Mouse (Mus musculus) hindbrain, embryonic 10.5 days (tissue): ENCODE measurements around the gene Myh3. TPM values are rescaled to one million over a fixed set of nuclear protein-coding genes. Genes with fewer than 3 reads are reported as not detected.

Experiments used
- DNase-seq: peaks from one replicate; pipeline ENCODE4 v3.0.0-alpha.2; 2017; ENCODE audit warnings: low spot score
- H3K27ac ChIP-seq: fragments of 300-500 bp; sonication (generic); 2 replicates; pipeline ENCODE4 v1.5.1; 2016; ENCODE audit warnings: mild to moderate bottlenecking, moderate library complexity
- H3K27me3 ChIP-seq: fragments of 300-500 bp; sonication (generic); 2 replicates; pipeline ENCODE4 v1.6.1; 2016; ENCODE audit warnings: mild to moderate bottlenecking; ENCODE audit not compliant: poor library complexity, insufficient read depth, severe bottlenecking
- H3K36me3 ChIP-seq: fragments of 300-500 bp; sonication (generic); 2 replicates; pipeline ENCODE4 v1.6.1; 2016; ENCODE audit warnings: mild to moderate bottlenecking, moderate library complexity
- H3K4me1 ChIP-seq: fragments of 300-500 bp; sonication (generic); replicated peaks from 2 replicates; pipeline ENCODE4 v1.6.1; 2016; ENCODE audit warnings: mild to moderate bottlenecking
- H3K4me3 ChIP-seq: fragments of 300-500 bp; sonication (generic); 2 replicates; pipeline ENCODE4 v1.5.1; 2016; ENCODE audit warnings: mild to moderate bottlenecking, moderate library complexity
- H3K9me3 ChIP-seq: fragments of 300-500 bp; sonication (generic); 2 replicates; pipeline ENCODE4 v1.6.1; 2016; ENCODE audit warnings: mild to moderate bottlenecking, moderate library complexity
- WGBS: fragments of 180-500 bp; shearing (Covaris S2); methylation state at CpG from one replicate; pipeline ENCODE4 v1.1.7; 2016; 5-methylcytosine and 5-hydroxymethylcytosine counted together
- polyA plus RNA-seq: library from polyadenylated mRNA; unstranded; fragments of >200 nt; fragmentation: Nextera tagmentation; extraction: Ambion mirVana; gene quantifications from 2 replicates; pipeline ENCODE4 v1.2.1, GENCODE M21; 2016

The Myh3 gene
- polyA plus RNA-seq, 1 experiment from 2014 or later: 0.69 TPM

GRCm38 (mm10) chr11:67143065-67143464, 65.0 kb downstream of the Myh3 start:
- 0 out of 2 replicates have a peak, but pooled peaks cover 7% of the 10 kb centered on the region for H3K4me1 ChIP-seq
- WGBS: 84% methylated on average over 5 of the region's 5 CpGs

GRCm38 (mm10) chr11:67143863-67144498, 65.9 kb downstream of the Myh3 start:
- WGBS: 90% methylated on average over 4 of the region's 4 CpGs

More at GRCm38 (mm10) chr11:67143065-67143464, 65.0 kb downstream of the Myh3 start:
- no peak for DNase-seq
- no peak overlapping the region for H3K4me3 ChIP-seq
- no peaks in the 10 kb centered on the region for H3K9me3 ChIP-seq
- H3K27ac ChIP-seq: no peak overlapping the region
- H3K36me3 ChIP-seq: no peaks in the 10 kb centered on the region
- no peaks in the 10 kb centered on the region for H3K27me3 ChIP-seq

DNA sequence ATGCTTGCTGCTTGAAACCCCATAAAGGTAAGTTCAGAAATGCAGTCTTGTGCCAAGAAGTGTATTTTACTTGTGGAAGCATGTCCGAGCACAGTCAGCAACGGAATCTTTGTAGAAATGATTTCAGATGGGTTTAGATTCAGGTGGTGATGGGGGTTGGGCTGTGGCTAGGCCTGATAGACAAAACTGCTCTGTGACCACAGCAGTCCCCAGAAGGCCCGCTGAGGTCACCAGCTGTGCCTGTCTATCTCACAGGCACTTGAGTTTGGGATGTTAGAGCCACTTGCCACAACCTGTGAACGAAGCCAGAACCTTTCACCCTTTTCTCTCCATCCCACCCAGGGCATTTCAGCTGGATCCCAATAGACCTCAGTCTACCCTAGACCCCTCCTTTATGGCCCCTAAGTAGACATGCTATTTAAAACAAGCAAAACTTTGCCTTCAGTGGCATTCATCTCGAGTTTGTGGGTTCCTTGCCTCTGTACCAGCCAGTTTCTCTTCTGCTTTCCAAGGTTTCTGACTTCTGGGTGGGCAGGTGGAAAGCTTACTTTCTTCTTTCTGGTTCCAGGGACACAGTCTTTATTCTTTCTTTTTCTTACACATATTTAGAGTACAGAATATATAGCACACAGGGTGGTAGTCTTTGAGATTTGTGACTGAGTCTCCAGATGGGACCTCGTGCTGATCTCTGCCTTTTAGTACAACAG, 66.6 kb downstream of the Myh3 start:
- Histone ChIP-seq H3K36me3 (no peaks in the 10 kb centered on the region), H3K27me3 (no peaks in the 10 kb centered on the region), H3K27ac (no peak overlapping the region), H3K9me3 (no peaks in the 10 kb centered on the region), H3K4me1 (0 out of 2 replicates have a peak, but pooled peaks cover 7% of the 10 kb centered on the region), H3K4me3 (no peak overlapping the region)
- no peak for DNase-seq
- 66% methylated on average over 6 of the region's 6 CpGs for WGBS

More at GRCm38 (mm10) chr11:67143863-67144498, 65.9 kb downstream of the Myh3 start:
- Histone ChIP-seq H3K27me3 (no peaks in the 10 kb centered on the region), H3K9me3 (no peaks in the 10 kb centered on the region), H3K36me3 (no peaks in the 10 kb centered on the region), H3K4me3 (no peak overlapping the region), H3K27ac (no peak overlapping the region), H3K4me1 (0 out of 2 replicates have a peak, but pooled peaks cover 7% of the 10 kb centered on the region)
- no peak for DNase-seq

DNA sequence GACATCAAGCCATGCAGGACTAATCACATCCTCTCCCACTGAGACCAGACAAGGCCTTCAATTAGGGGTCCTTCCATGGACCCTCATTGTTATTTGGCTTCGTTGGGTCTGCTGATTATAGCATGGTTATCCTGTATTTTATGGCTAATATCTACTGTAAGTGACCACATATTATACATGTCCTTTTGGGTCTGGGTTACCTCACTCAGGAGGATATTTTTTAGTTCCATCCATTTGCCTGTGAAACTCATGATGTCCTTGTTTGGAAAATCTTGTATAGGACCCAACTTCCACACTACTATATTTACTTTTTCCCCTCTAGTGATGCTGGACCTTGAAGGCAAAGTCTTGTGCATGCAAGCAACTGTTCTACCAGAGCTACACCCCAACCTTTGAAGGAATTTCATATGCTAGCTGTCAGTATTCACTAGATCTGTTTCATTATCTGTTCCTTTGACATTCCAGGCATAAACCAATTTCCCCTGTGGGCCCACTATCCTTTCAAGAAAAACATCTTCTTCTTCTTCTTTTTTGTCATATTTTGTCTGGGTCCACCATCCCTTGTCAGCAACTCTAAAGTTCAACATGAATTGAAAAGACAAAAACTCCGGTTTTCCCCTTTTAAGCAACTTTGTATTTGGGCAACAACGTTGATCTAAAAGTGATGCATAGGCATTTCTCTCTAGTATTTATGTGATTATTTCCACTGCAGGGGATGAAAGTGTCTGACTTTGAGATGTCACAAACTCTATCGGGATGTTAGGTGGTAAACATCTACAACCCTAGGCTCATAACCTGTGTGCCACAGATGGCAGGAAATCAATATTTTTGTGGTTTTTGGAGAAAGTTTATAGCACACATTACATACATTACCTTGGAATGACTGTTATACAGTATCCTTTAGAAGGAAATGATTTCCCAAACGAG, 67.6 kb downstream of the Myh3 start:
- H3K27me3 ChIP-seq: no peaks in the 10 kb centered on the region
- H3K9me3 ChIP-seq: no peaks in the 10 kb centered on the region
- H3K27ac ChIP-seq: no peak overlapping the region
- H3K36me3 ChIP-seq: no peaks in the 10 kb centered on the region
- H3K4me3 ChIP-seq: no peak overlapping the region
- H3K4me1 ChIP-seq: 0 out of 2 replicates have a peak, but pooled peaks cover 7% of the 10 kb centered on the region
- 89% methylated on average over 5 of the region's 5 CpGs for WGBS
- DNase-seq: no peak

GRCm38 (mm10) chr11:67146409-67147282, 68.5 kb downstream of the Myh3 start:
- H3K9me3 ChIP-seq: no peaks in the 10 kb centered on the region
- 91% methylated on average over 4 of the region's 4 CpGs for WGBS
- H3K36me3 ChIP-seq: no peaks in the 10 kb centered on the region
- H3K27me3 ChIP-seq: no peaks in the 10 kb centered on the region
- H3K4me1 ChIP-seq: 0 out of 2 replicates have a peak, but pooled peaks cover 6% of the 10 kb centered on the region
- no peak overlapping the region for H3K27ac ChIP-seq
- no peak overlapping the region for H3K4me3 ChIP-seq
- DNase-seq: no peak

GRCm38 (mm10) chr11:67147283-67147921, 69.3 kb downstream of the Myh3 start:
- WGBS: 93% methylated on average over 12 of the region's 12 CpGs
- no peaks in the 10 kb centered on the region for H3K27me3 ChIP-seq
- no peak for DNase-seq
- H3K4me1 ChIP-seq: no peaks in the 10 kb centered on the region
- H3K9me3 ChIP-seq: no peaks in the 10 kb centered on the region
- H3K36me3 ChIP-seq: no peaks in the 10 kb centered on the region
- H3K4me3 ChIP-seq: no peak overlapping the region
- no peak overlapping the region for H3K27ac ChIP-seq

DNA sequence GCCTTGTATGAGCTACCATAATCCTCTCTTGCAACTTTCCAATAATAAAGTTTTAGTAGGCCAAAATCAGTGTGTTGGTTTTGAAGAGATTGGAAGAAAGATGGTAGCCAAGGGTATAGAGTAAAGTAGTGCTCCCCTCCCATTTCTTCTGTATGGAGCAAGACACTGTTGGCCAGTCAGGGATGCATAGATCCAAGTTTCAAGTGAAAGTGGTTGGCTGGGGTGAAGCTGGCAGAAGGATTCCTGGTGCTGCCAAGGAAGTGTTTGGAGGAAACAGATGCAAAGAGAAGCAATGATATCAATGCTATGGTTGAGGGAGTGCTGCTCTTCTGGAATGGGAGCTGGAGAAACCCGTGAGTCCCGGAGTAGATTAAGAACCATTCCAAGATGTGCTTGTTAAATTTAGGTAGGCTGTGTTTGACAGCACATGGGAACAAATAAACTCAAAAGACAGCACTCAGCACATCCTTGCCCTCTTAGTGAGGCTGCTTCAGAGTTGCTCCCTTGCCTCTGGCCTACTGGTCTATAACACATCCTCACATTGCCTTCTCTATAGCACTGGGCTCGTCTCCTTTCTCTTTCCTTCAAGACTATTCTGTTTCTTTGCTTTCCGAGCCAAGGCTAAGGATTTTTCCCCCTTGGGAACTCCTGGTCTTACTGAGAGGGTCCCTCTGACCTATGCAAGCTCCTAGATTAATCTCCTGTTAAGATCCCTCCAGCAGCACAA, 70.3 kb downstream of the Myh3 start:
- H3K27me3 ChIP-seq: no peaks in the 10 kb centered on the region
- no peaks in the 10 kb centered on the region for H3K9me3 ChIP-seq
- no peak overlapping the region for H3K4me3 ChIP-seq
- no peak overlapping the region for H3K27ac ChIP-seq
- no peaks in the 10 kb centered on the region for H3K36me3 ChIP-seq
- H3K4me1 ChIP-seq: peaks cover 4% of the 10 kb centered on the region
- WGBS: 80% methylated on average over 4 of the region's 4 CpGs
- DNase-seq: no peak

DNA sequence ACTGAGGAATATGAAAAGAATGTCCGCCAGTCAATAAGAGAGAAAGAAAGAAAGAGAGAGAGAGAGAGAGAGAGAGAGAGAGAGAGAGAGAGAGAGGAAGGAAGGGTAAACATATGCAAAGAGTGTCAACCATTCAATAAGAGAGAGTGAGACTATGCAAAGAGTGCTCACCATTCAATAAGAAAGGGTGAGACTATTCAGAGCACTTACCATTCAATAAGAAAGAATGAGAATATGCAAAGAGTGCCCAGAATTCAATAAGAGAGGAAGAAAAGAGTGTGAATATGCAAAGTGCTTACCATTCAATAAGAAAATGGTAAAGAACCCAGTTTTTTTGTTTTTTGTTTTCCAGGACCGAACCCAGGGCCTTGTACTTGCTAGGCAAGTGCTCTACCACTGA, 72.1 kb downstream of the Myh3 start:
- no peaks in the 10 kb centered on the region for H3K27me3 ChIP-seq
- H3K9me3 ChIP-seq: no peaks in the 10 kb centered on the region
- H3K4me1 ChIP-seq: peaks cover 4% of the 10 kb centered on the region
- 93% methylated on average over 2 of the region's 2 CpGs for WGBS
- no peaks in the 10 kb centered on the region for H3K36me3 ChIP-seq
- H3K4me3 ChIP-seq: no peak overlapping the region
- no peak for DNase-seq
- no peak overlapping the region for H3K27ac ChIP-seq

GRCm38 (mm10) chr11:67151159-67151558, 73.1 kb downstream of the Myh3 start:
- H3K9me3 ChIP-seq: no peaks in the 10 kb centered on the region
- H3K36me3 ChIP-seq: no peaks in the 10 kb centered on the region
- peaks cover 4% of the 10 kb centered on the region for H3K4me1 ChIP-seq
- no peaks in the 10 kb centered on the region for H3K27me3 ChIP-seq
- no peak overlapping the region for H3K4me3 ChIP-seq
- no peak for DNase-seq
- 84% methylated on average over 3 of the region's 3 CpGs for WGBS
- no peak overlapping the region for H3K27ac ChIP-seq
